Mouse (Mus musculus) T-helper 17 cell (primary cell): ENCODE measurements around the gene Hes6.

Source experiments
- in situ Hi-C, 2 experiments: fragments of 300-600 bp; cut with MboI, MseI; formaldehyde crosslinking; loops; 1 replicate in 1 of 2; 2 replicates in 1 of 2; pipeline ENCODE4 v1.15.1; 2025; ENCODE audit warnings: high pct_unique_total_duplicates in 2 of 2

Hes6 gene

DNA sequence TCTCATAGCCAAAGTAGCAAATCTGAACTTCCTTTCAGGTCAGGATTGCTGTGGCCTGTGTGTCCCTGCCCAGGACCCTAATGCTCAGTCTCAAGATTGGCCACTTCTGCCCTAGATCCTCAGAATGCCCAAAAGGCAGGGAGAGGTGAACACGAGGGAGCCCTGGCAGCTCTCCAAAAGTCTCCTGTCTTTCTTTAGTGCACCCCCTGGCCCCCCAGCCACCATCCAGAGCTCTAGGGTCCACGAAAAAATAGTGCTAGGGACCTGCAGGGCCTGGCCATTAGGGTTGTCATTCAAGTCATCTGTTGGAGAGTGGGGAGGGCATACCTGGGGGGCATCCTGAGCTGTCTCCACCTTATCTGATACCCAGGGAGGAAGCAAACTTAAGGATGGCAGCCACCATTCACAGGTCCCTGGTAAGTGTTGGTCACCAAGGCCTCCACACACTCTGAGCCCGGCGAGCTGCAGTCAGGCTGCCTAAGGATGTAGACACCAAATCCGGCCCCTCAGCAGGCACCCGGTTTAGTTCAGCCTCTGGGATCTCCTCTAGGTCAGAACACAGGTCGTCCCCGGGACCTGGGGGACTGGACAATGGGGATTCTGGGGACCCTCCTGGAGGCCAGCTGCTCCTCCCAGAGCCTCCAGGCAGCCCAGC is 2.1 kb downstream of the Hes6 start:
- in situ Hi-C loops: loop anchor here in 1 of 2 experiments (25.0 kb wide), 1 partner anchor 1226 kb away; the partner anchor contains the start of genes Cops9 and Otos

DNA sequence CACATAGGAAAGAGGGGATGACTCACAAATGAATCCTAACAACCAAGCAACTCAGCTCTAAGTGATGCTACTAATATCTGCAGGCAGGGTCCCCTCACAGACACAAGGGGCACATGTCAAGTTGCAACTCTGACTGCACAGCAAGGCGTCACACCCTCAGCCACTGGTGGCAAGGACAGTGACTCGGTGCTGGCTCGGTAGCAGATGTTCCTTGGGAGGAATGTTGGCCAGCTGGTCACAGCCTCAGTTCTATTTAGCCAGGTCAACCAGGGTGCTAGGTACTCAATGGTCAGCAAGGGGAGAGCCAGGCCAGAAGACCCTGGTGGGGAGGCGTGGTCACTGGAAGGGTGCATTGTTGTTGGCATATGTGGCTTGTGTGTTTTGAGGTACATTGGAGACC is 6.0 kb downstream of the Hes6 start:
- in situ Hi-C loops: loop anchor here in 1 of 2 experiments (25.0 kb wide), 1 partner anchor 1229 kb away; the partner anchor contains the start of genes Cops9 and Otos

DNA sequence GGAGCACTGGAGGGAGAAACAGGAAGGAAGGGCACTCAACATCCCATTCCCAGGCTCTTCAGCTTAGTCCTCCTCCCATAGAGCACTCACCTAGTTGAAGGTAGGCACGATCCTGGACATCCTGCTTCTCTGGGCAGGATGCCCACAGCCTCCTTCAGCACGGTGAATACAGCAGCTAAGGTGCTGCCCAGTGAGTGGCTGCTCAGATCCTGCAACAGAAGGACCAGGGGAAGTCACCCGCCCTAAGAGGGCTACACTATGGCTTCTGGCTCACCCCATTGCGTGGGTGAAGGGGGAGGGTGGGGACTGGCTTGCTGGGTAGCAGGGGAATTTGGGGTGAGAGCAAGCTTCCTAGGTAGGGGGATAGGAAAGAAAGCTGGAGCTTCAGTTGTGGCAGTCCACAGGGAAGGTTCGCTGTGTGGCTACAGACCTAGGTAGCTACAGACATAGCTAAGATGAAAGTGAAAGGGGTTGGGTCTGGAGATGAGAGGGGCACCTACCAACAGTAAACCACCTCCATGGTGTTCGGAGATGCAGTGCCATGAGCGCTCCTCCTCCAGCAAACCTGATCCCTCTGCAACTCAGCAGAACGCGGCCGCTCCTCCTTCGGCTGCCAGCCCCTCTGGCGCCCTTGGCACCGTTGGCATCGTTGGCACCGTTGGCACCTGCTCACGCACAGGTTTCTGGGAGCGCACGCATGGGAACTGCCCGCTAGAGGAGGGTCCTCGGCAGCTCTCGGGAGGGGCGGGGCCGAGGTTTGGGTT is 8.2 kb downstream of the Hes6 start:
- in situ Hi-C loops: loop anchor here in 1 of 2 experiments (25.0 kb wide), 1 partner anchor 1232 kb away; the partner anchor contains the start of genes Cops9 and Otos

DNA sequence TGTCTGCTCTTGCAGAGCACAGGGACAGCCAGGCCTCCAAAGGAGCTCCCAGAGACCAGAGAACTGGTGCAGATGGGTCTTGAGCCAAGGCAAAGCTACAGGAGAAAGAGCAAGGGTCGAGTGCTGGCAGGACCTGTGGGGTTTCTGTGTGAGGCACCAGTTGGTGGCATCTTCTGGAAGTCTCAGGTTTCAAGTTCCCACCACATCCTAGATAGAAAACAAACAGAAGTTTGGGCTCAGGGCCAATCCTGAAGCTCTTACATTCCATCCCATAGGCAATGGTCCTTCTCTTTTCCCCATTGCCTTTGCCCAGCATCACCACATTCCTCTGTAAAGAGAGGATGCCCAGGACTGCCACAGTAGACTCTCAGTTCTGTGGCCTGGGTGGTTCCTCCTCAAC is 8.9 kb downstream of the Hes6 start:
- in situ Hi-C loops: loop anchor here in 1 of 2 experiments (25.0 kb wide), 1 partner anchor 1232 kb away; the partner anchor contains the start of genes Cops9 and Otos

DNA sequence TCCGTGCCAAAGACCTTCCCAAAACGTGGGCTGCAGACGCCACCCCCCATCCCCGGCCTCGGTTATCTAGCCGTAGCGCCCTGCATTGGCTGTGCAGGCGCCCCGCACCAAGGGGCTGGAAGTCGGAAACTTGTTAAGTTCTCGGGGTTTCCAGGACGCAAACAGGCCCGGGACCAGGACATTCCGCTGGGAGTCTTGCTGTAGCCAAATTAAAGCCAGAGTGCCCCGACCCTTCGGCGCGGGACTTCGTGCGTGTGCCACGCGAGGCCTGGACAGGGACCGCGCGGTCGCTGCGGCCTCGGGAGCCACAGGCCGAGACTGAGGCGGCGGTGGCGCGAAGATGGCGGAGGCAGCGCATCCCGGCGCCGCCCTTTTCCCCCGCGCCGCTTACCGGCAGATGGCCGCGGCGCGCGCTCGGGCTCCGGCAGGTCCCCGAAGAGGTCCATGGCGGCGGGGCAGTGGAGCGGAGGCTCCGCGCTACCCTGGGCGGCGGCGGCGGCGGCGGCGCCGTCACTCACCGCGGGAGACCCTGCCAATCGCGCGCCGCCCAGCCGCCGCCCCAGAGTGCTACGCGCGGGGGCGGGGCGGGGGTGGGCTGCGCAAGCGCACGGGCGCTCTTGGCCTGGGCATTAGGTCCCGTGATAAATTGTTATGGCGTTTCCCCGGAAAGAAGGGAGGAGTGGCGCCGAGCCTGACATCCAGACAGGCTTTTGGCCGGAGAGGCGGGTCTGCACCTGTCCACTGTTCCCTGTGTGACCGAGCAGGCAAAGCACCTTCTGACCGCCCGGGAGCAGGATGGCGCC is 15.4 kb downstream of the Hes6 start, which contains the start of gene Ilkap:
Gene Ilkap, minus strand, starts transcription at position 556 of the 803 bp plus-strand sequence.
- in situ Hi-C loops: no loop called here

DNA sequence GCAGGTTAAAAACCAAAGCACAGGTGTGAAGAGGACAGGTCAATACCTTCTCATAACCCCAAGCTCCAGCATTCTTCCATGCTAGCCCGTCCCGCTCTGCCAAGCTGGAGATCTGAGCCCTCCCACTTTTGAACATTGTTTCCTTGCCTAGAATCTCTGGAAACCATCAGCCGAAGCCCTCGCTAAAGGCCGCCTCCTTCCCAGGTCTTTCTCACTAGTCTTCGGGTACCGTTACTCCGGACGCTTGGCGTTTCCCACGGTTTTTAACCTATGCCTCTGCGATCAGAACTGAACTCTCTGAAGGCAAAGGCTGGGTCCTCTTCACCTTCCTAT is 15.9 kb downstream of the Hes6 start:
- in situ Hi-C loops: no loop called here

DNA sequence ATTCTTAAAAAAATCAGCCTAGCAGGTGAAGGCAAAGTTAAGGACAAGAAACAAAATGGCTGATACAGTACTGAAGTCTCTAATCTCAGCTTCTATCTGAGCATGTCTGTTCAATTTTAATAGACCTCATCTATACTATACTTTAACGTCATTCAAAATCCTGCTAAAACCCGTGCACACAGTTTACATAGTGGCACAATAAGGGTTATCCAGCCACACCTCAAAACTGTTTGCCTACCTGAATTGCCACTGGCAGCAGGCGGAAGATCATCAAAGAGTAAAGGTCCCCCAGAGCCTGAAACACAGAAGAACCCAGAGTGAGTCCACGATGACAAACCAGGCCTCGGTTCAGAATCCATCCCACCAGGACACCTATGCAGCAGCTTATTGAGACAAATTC is 23.5 kb downstream of the Hes6 start:
- in situ Hi-C loops: no loop called here

DNA sequence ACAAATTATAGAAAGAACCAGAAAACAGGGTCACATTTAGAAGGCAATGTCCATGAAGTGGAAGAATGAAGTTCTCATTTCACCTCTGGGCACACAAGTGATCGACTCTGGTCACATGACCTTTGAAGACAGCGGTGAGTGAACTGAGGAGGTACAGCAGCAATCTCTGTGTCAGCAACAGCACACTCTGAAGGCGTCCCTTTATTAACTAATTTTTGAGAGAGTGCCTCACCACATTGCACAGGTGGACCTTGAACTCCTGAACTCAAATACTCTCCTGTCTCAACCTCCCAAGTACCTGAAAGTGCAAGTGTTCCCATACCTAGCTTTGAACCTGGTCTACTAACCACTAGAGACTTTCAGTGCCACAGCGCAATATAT is 32.8 kb downstream of the Hes6 start:
- in situ Hi-C loops: no loop called here

DNA sequence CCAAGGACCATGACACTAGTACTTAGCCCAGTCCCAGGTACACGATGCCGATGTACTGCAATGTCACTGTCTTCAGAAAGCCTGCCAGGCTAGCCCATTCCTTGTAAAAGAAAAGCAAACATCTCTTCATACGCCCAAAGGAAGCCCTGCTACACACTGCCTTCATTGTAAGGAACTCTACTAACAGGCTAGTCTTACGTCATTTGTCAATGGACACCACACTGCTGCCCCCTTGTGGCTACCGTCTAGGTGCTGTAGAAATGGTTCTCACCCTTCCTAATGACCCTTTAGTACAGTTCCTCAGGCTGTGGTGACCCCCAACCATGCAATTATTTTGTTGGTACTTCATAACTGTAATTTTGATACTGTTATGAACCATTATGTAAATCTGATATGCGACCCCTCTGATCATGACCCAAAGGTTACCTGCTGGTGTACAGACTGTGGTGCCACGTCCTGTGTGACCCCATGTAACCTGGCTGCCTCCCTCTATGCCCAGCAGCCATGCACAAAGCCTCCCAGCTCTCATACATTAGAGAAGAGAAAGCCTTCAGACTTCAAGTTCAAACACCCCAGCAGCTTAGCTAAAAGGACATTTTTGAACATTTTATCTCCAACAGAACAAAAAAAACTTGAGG is 33.3 kb downstream of the Hes6 start:
- in situ Hi-C loops: no loop called here

DNA sequence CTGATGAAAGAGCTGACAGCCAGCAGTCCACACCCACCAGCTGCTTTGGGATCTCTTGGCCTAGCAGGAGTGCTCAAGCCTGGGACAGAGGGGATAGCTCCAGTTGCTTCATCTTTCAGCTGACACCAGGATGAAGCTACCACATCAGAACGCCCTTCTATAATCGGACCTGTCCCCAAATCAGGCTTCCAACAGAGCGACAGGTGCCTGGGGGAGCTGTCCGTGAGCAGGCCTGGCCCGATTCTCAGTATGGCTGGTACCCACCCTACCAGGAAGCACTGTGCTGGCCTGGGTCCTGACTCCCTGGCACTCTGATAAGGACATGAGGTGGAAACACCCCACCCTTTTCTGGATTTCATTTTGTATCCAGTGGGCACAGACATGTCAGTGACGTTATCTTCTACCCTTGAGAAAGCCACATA is 40.4 kb downstream of the Hes6 start:
- in situ Hi-C loops: no loop called here

DNA sequence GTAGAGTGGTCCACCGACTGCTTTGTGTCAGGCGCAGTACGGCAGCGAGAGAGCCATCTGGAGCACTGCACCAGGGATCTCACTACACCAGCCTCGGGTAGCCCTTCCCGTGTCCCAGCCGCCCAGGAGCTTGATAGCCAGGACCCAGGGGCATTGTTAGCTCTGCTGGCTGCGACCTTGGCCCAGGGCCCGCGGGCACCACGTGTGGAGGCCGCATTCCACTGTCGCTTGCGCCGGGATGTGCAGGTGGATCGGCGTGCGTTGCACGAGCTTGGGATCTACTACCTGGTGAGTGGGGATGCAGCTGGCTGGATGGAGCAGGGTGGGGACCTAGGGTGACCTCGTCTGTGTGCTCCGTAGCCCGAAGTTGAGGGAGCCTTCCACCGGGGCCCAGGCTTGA is 43.8 kb downstream of the Hes6 start:
- in situ Hi-C loops: no loop called here

DNA sequence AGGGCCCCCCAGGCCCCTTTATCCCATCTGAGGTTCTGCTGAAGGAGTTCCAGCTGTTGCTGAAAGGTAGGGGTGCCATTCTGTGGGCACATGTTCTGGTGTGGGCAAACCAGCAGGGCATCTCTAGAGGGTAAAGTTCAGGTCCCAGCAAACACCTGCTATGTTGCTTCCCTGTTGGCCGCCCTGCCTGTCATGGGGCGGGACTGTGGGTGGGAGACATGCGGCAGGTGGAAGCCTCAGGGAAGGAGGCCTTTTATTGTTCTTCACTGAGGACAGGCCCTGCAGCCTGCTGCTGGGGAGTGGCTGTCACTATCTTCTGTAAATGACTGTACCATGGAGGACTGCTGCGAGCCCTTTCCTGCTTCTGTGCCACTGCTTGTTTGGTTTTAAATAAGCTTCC is 44.4 kb downstream of the Hes6 start:
- in situ Hi-C loops: no loop called here

DNA sequence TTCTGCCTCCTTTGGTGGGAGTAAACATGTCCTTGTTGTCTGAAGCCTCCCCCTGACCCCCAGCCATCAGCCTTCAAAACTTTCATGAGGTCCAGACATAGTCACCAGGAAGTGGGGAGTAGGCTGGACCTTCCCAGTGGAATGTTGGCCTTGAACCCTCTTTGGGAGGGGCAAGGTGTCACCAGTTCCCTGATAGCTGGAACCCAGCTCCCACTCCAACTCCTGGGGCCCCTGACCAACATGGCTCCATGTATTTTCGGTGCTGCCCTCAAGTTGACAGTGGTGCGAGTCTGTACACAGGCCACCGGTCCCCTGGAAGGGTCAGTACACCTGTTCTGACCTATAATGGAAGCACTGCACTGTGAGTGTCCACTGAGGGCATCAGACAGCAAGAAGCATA is 46.5 kb downstream of the Hes6 start:
- in situ Hi-C loops: no loop called here

DNA sequence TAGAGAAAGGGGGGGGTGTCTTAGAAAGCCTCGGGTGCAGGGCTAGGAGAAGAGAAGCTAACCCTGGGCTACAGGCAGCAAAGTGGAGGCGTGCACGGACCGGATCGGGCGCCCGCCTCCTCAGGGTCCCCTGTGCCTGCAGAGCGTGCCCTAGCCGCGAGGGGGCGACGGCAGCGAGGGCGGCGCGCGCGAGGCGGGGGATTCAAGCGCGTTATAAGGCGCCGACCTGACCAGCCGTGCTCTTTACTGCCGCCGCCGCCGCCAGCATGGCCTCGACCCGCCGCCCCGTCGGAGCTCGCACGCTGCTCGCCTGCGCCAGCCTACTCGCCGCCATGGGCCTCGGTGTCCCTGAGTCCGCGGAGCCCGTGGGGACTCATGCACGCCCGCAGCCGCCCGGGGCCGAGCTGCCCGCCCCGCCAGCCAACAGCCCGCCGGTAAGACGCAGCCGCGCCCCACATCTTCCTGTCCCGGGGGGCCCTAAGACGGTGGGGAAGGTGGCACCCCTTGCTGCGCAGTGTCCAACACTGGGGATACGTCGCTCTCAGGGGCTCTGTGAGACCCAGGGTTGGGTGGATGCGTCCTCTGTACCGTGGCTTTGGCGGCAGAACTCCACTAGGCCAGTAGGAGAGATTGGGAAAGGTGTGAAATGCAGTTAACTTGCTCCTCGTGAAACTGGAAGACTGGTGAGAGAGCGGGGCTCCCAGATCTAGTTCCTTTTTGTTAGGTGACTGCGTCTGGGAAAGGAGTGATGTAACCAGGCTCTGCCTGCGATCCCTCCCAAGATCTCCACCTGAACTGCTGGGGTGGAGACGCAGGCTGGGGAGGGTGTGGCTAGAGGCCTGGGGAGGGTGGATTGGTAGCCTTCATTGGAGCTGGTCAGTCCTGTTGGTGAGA is 47.4 kb downstream of the Hes6 start, which contains the start of gene Erfe:
Gene Erfe, plus strand, starts transcription at position 216 of the 894 bp plus-strand sequence.
- in situ Hi-C loops: no loop called here

DNA sequence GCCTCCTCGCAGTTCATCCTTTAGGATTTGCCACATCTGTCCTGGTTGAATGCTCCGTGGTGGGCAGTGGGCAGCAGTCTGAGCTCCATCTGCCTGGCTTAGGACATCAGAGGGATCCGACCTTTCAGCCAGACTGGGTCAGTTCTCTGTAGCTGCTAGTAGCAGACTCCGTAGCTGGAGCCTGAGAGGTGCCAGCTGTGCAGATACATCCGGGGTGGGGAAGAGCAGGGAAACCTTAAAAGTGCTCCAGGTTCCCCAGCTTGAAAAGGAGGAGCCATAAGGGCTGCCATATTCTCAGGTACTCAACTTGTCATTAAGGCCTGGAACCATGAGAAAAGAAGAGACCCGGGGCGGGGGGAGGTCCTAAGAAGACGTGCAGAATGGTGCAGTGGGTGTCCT is 48.0 kb downstream of the Hes6 start:
- in situ Hi-C loops: no loop called here

DNA sequence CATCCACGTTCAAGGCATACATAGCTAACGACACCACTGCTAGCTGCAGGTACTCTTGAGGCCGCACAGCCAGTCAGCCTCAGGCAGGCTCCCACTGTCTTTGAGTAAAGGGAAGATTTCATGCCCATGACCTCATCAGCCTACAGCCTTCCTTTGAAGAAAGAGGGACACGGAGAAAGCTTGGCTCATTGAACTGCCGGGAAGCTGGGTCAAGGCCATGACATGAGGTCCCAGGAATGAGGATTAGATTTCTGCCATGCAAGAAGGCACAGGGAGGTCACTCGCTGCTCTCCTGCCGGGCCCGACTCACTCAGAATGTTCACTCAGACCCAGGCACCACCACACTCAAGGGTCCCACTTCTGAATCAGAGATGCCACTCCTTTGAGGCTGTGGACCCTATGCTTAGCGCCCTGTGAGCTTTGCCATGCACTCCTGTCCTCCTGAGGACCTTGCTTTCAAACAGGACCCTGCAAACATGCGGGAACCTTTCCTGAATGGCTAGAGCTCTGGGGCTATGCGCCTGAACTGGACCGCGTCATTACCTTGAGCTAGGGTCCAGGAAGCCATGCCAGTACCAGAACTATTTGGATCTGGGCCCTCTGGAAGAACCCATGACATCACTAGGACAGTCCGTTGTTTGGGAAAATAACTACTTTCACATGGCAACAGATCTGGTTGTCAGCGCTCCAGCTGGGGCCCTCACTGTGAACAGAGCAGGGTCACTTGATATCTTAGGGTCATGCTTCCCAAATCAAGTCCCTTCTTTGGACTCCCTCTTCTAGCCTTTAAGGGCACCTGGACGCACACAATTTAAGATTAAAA is 48.8 kb downstream of the Hes6 start:
- in situ Hi-C loops: no loop called here

DNA sequence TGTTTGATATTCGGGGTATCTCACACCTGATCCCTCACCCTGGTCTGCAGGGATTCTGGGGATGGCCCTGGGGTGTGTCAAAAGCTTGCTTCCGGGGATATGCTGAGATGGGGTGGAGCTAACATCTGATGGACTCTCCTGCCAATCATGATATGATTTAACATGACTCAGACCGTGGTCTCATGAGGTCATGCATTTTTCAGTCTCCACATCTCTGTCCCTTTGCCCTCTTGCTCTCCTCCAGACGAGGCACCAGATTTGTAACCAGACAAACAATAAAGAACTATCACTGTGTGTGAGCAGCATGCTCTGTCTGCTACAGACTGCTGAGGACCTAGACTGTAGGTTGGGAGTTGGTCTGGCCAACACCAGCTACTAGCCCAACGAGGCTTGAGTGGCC is 51.7 kb downstream of the Hes6 start:
- in situ Hi-C loops: no loop called here
